Mouse (Mus musculus) intestine, embryonic 14.5 days (tissue): ENCODE measurements around the gene Hs3st2. TPM values are rescaled to one million over a fixed set of nuclear protein-coding genes. Genes with fewer than 3 reads are reported as not detected.

ENCODE experiments used
- ATAC-seq: fragments of 200-750 bp; cut with Nextera tagmentation; replicated peaks from 2 replicates; pipeline ENCODE4 v1.8.0; 2017; ENCODE audit warnings: low read depth, moderate number of reproducible peaks, moderate TSS enrichment, moderate library complexity; ENCODE audit not compliant: low FRiP score, low TSS enrichment
- DNase-seq: peaks from one replicate; pipeline ENCODE4 v3.0.0-alpha.2; 2018; ENCODE audit warnings: low spot score
- H3K27ac ChIP-seq: fragments of 300-500 bp; sonication (generic); 2 replicates; pipeline ENCODE4 v1.5.1; 2014; ENCODE audit warnings: low read depth, mild to moderate bottlenecking, control low read depth
- H3K27me3 ChIP-seq: fragments of 300-500 bp; sonication (generic); replicated peaks from 2 replicates; pipeline ENCODE4 v1.6.1; 2014; ENCODE audit warnings: low read length, control low read depth; ENCODE audit not compliant: control insufficient read depth, insufficient read depth
- H3K36me3 ChIP-seq: fragments of 300-500 bp; sonication (generic); 2 replicates; pipeline ENCODE4 v1.6.1; 2014; ENCODE audit warnings: low read length, control low read depth; ENCODE audit not compliant: control insufficient read depth, insufficient read depth
- H3K4me1 ChIP-seq: fragments of 300-500 bp; sonication (generic); replicated peaks from 2 replicates; pipeline ENCODE4 v1.6.1; 2014; ENCODE audit warnings: low read length, control low read depth, mixed read lengths; ENCODE audit not compliant: control insufficient read depth, insufficient read depth
- H3K4me2 ChIP-seq: fragments of 300-500 bp; sonication (generic); 2 replicates; pipeline ENCODE4 v1.6.1; 2014; ENCODE audit warnings: low read length
- H3K4me3 ChIP-seq: fragments of 300-500 bp; sonication (generic); 2 replicates; pipeline ENCODE4 v1.5.1; 2014; ENCODE audit warnings: low read depth, low read length, control low read depth, mixed read lengths
- H3K9ac ChIP-seq: fragments of 300-500 bp; sonication (generic); 2 replicates; pipeline ENCODE4 v1.6.1; 2014; ENCODE audit warnings: mild to moderate bottlenecking, low read length
- H3K9me3 ChIP-seq: fragments of 300-500 bp; sonication (generic); 2 replicates; pipeline ENCODE4 v1.6.1; 2016; ENCODE audit warnings: low read length, control low read depth; ENCODE audit not compliant: control insufficient read depth
- WGBS: fragments of 180-500 bp; shearing (Covaris S2); extraction: QIAGEN DNeasy Blood & Tissue Kit; methylation state at CpG from one replicate; pipeline ENCODE4 v1.1.7; 2014; 5-methylcytosine and 5-hydroxymethylcytosine counted together
- polyA plus RNA-seq: library from polyadenylated mRNA; unstranded; fragments of >200 nt; fragmentation: Nextera tagmentation; extraction: Ambion mirVana; gene quantifications from 2 replicates; pipeline ENCODE4 v1.2.1, GENCODE M21; 2014

Gene Hs3st2
- polyA plus RNA-seq, 1 experiment from 2014 or later, result 0.68 TPM

DNA sequence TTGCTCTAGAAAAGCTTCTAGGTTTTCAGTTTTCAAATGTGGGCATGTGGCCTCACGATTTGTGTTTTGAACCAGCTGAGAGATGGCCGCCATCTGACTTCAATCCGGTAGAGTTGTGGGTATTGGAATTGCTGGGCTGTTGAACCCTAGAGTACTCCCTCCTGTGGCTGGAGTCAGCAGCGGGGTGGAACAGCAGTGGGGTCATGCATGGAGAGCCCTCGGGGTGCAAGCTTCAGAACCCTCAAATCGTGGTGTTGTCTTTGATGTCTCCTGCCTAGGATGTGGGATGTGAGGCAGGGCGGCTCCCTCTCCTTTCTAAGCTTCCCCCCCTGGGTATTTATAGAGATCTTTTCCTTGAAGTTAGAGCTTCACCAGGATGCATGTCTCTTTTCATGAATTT is 52.7 kb downstream of the Hs3st2 start:
- Histone ChIP-seq H3K27me3 (no peaks in the 10 kb centered on the region), H3K36me3 (no peaks in the 10 kb centered on the region), H3K4me2 (no peak overlapping the region), H3K27ac (no peak overlapping the region), H3K4me1 (no peaks in the 10 kb centered on the region), H3K9ac (no peak overlapping the region), H3K9me3 (no peaks in the 10 kb centered on the region), H3K4me3 (no peak overlapping the region)
- DNase-seq (no peak), ATAC-seq (no peak)
- 65% methylated on average over 7 of the region's 7 CpGs for WGBS

DNA sequence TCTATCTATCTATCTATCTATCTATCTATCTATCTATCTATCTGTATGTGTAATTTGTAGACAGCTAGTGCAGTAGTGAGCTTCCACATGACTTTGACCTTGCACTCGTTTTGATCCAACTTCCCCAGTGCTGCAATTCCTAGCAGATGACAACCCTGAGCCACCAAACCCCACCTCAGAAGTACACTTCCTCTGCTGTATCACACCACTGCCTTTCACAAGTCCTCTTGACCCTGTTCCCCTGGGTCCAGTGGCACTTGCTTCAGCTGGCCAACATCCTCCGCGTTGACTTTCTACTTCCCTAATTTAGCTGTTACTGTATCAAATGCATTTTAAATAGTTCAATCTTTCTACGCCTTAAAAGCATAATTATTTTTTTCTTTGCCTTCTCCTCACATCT is 54.6 kb downstream of the Hs3st2 start:
- no peak overlapping the region for H3K9ac ChIP-seq
- DNase-seq, result no peak
- H3K9me3 ChIP-seq, result no peaks in the 10 kb centered on the region
- no peak for ATAC-seq
- 0 out of 2 replicates have a peak, but pooled peaks cover 5% of the 10 kb centered on the region for H3K4me1 ChIP-seq
- H3K4me3 ChIP-seq, result no peak overlapping the region
- no peak overlapping the region for H3K4me2 ChIP-seq
- WGBS, result 84% methylated on average over 4 of the region's 4 CpGs
- no peak overlapping the region for H3K27ac ChIP-seq
- no peaks in the 10 kb centered on the region for H3K27me3 ChIP-seq
- H3K36me3 ChIP-seq, result no peaks in the 10 kb centered on the region

- Histone ChIP-seq H3K27me3 (no peaks in the 10 kb centered on the region), H3K27ac (no peak overlapping the region; the same call in 1 of the 2 replicates), H3K9me3 (no peaks in the 10 kb centered on the region), H3K4me2 (no peak overlapping the region), H3K4me3 (no peak overlapping the region), H3K4me1 (0 out of 2 replicates have a peak, but pooled peaks cover 5% of the 10 kb centered on the region), H3K9ac (no peak overlapping the region), H3K36me3 (no peaks in the 10 kb centered on the region)
- DNase-seq (no peak), ATAC-seq (no peak)
- WGBS, result 60% methylated on average over 13 of the region's 13 CpGs
Observed at GRCm38 (mm10) chr7:121450951-121451843, 59.5 kb downstream of the Hs3st2 start.

- DNase-seq (no peak), ATAC-seq (no peak)
- H3K36me3 ChIP-seq, result no peaks in the 10 kb centered on the region
- H3K27me3 ChIP-seq, result no peaks in the 10 kb centered on the region
- no peak overlapping the region for H3K27ac ChIP-seq
- no peak overlapping the region for H3K4me2 ChIP-seq
- H3K4me1 ChIP-seq, result no peaks in the 10 kb centered on the region
- WGBS, result 80% methylated on average over 1 of the region's 1 CpGs
- H3K4me3 ChIP-seq, result no peak overlapping the region
- no peaks in the 10 kb centered on the region for H3K9me3 ChIP-seq
- no peak overlapping the region for H3K9ac ChIP-seq
Observed at GRCm38 (mm10) chr7:121456716-121457115, 65.1 kb downstream of the Hs3st2 start.

DNA sequence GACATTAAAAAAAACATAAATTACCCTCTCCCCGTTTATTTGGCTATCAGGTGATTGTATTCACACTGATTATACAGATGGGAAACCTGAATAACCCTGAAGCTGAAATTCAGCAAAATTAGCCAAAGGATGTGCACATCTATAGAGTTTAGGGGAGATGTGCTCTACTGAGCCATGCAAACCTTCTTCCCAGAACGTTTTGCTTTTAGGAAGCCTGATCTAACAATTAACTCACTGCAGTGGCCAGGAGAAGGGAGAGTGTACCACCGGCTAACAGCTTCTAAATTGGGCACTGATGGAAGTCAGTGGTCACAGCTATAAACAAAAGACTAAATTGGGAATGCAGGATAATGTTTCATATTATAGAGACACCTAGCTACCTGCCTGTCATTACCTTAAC is 66.4 kb downstream of the Hs3st2 start:
- 48% methylated on average over 3 of the region's 3 CpGs for WGBS
- Histone ChIP-seq H3K9ac (no peak overlapping the region), H3K27ac (no peak overlapping the region), H3K27me3 (no peaks in the 10 kb centered on the region), H3K36me3 (no peaks in the 10 kb centered on the region), H3K9me3 (no peaks in the 10 kb centered on the region), H3K4me3 (no peak overlapping the region), H3K4me1 (no peaks in the 10 kb centered on the region), H3K4me2 (no peak overlapping the region)
- DNase-seq (no peak), ATAC-seq (no peak)

DNA sequence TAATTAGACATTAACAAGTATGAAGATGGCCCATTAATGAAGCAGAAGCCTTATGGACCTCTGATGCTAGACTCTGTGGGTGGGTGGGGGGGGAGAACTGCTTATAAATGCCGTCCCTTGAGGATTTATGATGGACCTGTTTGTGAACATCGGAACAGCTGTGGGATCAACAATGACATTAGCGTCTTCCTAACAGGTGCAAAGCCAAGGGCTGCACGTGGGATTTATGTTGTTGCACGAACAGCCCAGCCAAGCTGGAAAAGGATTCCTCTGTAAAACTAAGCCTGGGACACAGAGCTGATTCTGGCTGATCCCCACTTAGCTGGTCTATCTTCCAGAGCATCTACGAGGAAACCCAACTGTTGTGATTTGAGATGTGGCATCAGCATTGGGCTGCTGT is 69.0 kb downstream of the Hs3st2 start:
- H3K27ac ChIP-seq, result no peak overlapping the region
- no peaks in the 10 kb centered on the region for H3K4me1 ChIP-seq
- no peaks in the 10 kb centered on the region for H3K9me3 ChIP-seq
- H3K27me3 ChIP-seq, result no peaks in the 10 kb centered on the region
- H3K4me2 ChIP-seq, result no peak overlapping the region
- WGBS, result 79% methylated on average over 6 of the region's 6 CpGs
- no peak overlapping the region for H3K9ac ChIP-seq
- H3K36me3 ChIP-seq, result no peaks in the 10 kb centered on the region
- DNase-seq (no peak), ATAC-seq (no peak)
- H3K4me3 ChIP-seq, result no peak overlapping the region

GRCm38 (mm10) chr7:121464441-121464840 is 72.8 kb downstream of the Hs3st2 start:
- Histone ChIP-seq H3K27me3 (no peaks in the 10 kb centered on the region), H3K27ac (no peak overlapping the region), H3K4me1 (no peaks in the 10 kb centered on the region), H3K4me3 (no peak overlapping the region), H3K36me3 (no peaks in the 10 kb centered on the region), H3K9ac (no peak overlapping the region), H3K9me3 (no peaks in the 10 kb centered on the region), H3K4me2 (no peak overlapping the region)
- ATAC-seq (no peak), DNase-seq (no peak)
- WGBS, result 92% methylated on average over 5 of the region's 5 CpGs

DNA sequence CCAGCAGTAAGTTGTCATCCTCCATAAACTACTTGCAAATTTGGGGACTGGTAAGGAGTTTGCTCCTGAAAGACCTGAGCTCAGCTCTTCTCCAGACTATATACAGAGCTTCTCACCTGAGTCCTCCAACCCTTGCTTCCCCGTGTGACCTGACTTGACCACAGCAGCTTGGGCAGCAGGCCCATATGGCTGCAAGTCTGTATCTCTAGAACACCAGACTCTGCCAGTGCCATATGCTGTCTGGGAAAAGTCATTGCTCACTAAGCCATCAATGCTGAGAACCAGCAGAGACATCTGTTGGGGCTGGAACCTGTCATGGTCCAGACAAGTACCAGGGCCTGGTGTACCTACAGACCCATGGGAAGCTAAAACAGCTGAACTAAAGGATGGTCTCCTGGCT is 73.5 kb downstream of the Hs3st2 start:
- H3K9me3 ChIP-seq, result no peaks in the 10 kb centered on the region
- H3K4me1 ChIP-seq, result no peaks in the 10 kb centered on the region
- WGBS, result 65% methylated on average over 1 of the region's 1 CpGs
- no peaks in the 10 kb centered on the region for H3K36me3 ChIP-seq
- DNase-seq (no peak), ATAC-seq (no peak)
- H3K27ac ChIP-seq, result no peak overlapping the region
- H3K9ac ChIP-seq, result no peak overlapping the region
- H3K27me3 ChIP-seq, result no peaks in the 10 kb centered on the region
- H3K4me3 ChIP-seq, result no peak overlapping the region
- H3K4me2 ChIP-seq, result no peak overlapping the region

- DNase-seq (no peak), ATAC-seq (no peak)
- H3K9ac ChIP-seq, result no peak overlapping the region
- H3K27ac ChIP-seq, result no peak overlapping the region
- H3K4me3 ChIP-seq, result no peak overlapping the region
- no peaks in the 10 kb centered on the region for H3K27me3 ChIP-seq
- H3K36me3 ChIP-seq, result no peaks in the 10 kb centered on the region
- H3K4me1 ChIP-seq, result no peaks in the 10 kb centered on the region
- H3K9me3 ChIP-seq, result no peaks in the 10 kb centered on the region
- 74% methylated on average over 5 of the region's 5 CpGs for WGBS
- no peak overlapping the region for H3K4me2 ChIP-seq
Observed at GRCm38 (mm10) chr7:121466331-121466730, 74.7 kb downstream of the Hs3st2 start.
